Mouse (Mus musculus) intestine, embryonic 16.5 days (tissue): ENCODE measurements around the gene Cnbp. TPM values are rescaled to one million over a fixed set of nuclear protein-coding genes. Genes with fewer than 3 reads are reported as not detected.

ENCODE experiments used
- ATAC-seq: fragments of 200-750 bp; cut with Nextera tagmentation; 2 replicates; pipeline ENCODE4 v1.8.0; 2017; ENCODE audit warnings: moderate TSS enrichment, moderate library complexity
- H3K27ac ChIP-seq: fragments of 300-500 bp; sonication (generic); 2 replicates; pipeline ENCODE4 v1.5.1; 2014; ENCODE audit warnings: mild to moderate bottlenecking, low read length
- H3K27me3 ChIP-seq: fragments of 300-500 bp; sonication (generic); replicated peaks from 2 replicates; pipeline ENCODE4 v1.6.1; 2014; ENCODE audit warnings: low read length, control low read depth, mixed read lengths; ENCODE audit not compliant: control insufficient read depth, insufficient read depth
- H3K36me3 ChIP-seq: fragments of 300-500 bp; sonication (generic); 2 replicates; pipeline ENCODE4 v1.6.1; 2014; ENCODE audit warnings: low read length, control low read depth; ENCODE audit not compliant: control insufficient read depth, insufficient read depth
- H3K4me1 ChIP-seq: fragments of 300-500 bp; sonication (generic); 2 replicates; pipeline ENCODE4 v1.6.1; 2014; ENCODE audit warnings: low read length, control low read depth, mixed read lengths; ENCODE audit not compliant: control insufficient read depth, insufficient read depth
- H3K4me2 ChIP-seq: fragments of 300-500 bp; sonication (generic); 2 replicates; pipeline ENCODE4 v1.6.1; 2014; ENCODE audit warnings: low read depth, low read length, control low read depth
- H3K4me3 ChIP-seq: fragments of 300-500 bp; sonication (generic); 2 replicates; pipeline ENCODE4 v1.5.1; 2014; ENCODE audit warnings: mild to moderate bottlenecking, low read length
- H3K9ac ChIP-seq: fragments of 300-500 bp; sonication (generic); 2 replicates; pipeline ENCODE4 v1.6.1; 2014; ENCODE audit warnings: low read depth, low read length
- H3K9me3 ChIP-seq: fragments of 300-500 bp; sonication (generic); 2 replicates; pipeline ENCODE4 v1.6.1; 2016; ENCODE audit warnings: low read length, control low read depth; ENCODE audit not compliant: control insufficient read depth
- WGBS: fragments of 180-500 bp; shearing (Covaris S2); extraction: QIAGEN DNeasy Blood & Tissue Kit; methylation state at CpG from one replicate; pipeline ENCODE4 v1.1.7; 2014; 5-methylcytosine and 5-hydroxymethylcytosine counted together
- polyA plus RNA-seq: library from polyadenylated mRNA; unstranded; fragments of >200 nt; fragmentation: Nextera tagmentation; extraction: Ambion mirVana; gene quantifications from 2 replicates; pipeline ENCODE4 v1.2.1, GENCODE M21; 2015

Cnbp gene
- polyA plus RNA-seq, 1 experiment from 2014 or later, result 949 TPM

DNA sequence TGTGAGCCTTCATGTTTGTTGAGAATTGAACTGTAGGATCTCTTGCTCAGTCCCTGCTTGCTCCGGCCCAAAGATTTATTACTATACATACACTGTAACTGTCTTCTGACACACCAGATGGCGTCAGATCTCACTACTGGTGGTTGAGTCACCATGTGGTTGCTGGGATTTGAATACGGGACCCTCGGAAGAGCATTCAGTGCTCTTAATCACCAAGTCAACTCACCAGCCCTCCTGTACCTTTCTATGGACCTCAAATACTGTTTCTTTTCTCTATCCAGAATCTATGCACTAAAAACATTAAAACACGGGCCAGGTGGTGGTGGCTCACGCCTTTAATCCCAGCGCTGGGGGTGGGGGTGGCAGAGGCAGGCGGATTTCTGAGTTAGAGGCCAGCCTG is 9.3 kb downstream of the Cnbp start:
- Histone ChIP-seq H3K4me1 (0 out of 2 replicates have a peak, but pooled peaks cover 6% of the 10 kb centered on the region), H3K9ac (no peak overlapping the region), H3K27ac (no peak overlapping the region), H3K36me3 (peaks cover 24% of the 10 kb centered on the region), H3K27me3 (no peaks in the 10 kb centered on the region), H3K4me2 (no peak overlapping the region), H3K4me3 (no peak overlapping the region), H3K9me3 (no peaks in the 10 kb centered on the region)
- ATAC-seq, result no peak
- 76% methylated on average over 8 of the region's 8 CpGs for WGBS

DNA sequence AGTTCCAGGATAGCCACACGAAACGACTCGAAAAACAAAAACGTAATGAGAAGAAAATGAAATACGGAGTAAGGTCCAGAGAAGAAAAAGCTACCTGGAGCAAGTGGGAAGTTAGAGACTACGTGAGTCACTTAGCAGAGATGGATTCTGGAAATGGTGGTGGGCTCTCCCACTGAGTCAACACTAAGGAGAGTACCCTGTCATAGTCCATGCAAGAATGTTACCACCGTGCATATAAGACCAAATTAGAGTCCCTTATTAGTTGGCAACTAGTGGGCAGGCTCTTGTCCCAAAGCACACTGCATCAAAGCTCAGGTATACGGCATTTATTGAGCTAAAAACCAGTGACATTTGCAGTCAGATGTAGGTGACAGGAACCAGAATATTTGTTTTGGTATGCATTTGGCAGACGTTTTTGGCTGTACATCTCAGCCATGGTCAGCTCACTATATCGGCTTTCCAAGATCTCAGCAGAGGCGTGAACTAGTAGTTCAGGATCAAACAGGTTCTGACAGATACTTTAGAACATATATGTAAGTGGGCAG is 11.0 kb downstream of the Cnbp start:
- no peak for ATAC-seq
- WGBS, result 55% methylated on average over 11 of the region's 11 CpGs
- no peaks in the 10 kb centered on the region for H3K27me3 ChIP-seq
- no peak overlapping the region for H3K4me3 ChIP-seq
- 0 out of 2 replicates have a peak, but pooled peaks cover 6% of the 10 kb centered on the region for H3K4me1 ChIP-seq
- no peaks in the 10 kb centered on the region for H3K9me3 ChIP-seq
- H3K4me2 ChIP-seq, result peak overlapping the region; percentile 61
- H3K27ac ChIP-seq, result peak overlapping the region; percentile 95; the same call in 1 of the 2 replicates
- no peak overlapping the region for H3K9ac ChIP-seq
- peaks cover 19% of the 10 kb centered on the region for H3K36me3 ChIP-seq

DNA sequence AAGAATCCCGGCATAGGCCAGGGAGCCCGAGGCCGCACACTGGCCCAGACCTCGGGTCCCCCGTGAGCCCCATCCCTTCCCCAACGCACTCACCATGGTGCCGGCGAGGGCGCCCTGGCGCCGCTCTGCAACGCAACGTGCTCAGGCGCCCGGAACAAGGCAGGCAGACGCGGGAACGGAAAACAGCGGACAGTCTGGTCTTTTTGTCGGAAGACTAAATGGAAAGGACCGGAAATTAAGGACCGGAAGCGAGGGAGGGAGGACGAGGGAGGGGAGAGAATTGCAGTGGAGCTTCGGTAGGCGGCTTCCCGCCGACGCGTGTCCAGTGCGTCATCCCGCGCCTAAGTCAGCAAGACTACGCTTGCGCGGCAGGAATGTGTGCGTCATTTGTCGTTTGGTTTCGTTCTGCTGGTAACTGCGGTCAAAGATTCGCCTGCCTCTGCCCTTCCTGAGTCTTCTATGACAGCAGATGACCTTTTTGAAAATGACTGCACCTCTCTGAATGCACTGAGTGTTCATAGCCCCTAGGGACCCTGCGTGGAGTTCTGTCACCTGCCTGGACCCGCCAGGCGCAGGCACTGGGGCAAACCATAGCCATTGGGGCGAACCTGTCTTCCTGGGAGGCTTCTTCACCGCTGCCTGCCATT is 12.2 kb downstream of the Cnbp start, which contains the start of gene Isy1:
Gene Isy1, minus strand, starts transcription at position 248 of the 647 bp plus-strand sequence.
- Histone ChIP-seq H3K9ac (peak within 1 kb of the TSS; percentile 77), H3K4me1 (0 out of 2 replicates have a peak, but pooled peaks cover 6% of the 10 kb centered on the region), H3K9me3 (no peaks in the 10 kb centered on the region), H3K27ac (peak within 1 kb of the TSS; percentile 95), H3K27me3 (no peaks in the 10 kb centered on the region), H3K4me2 (peak within 1 kb of the TSS; percentile 72), H3K36me3 (peaks cover 13% of the 10 kb centered on the region), H3K4me3 (peak within 1 kb of the TSS; percentile 59)
- peak; percentile 98 for ATAC-seq
- under 1% methylated on average over 46 of the region's 46 CpGs for WGBS

DNA sequence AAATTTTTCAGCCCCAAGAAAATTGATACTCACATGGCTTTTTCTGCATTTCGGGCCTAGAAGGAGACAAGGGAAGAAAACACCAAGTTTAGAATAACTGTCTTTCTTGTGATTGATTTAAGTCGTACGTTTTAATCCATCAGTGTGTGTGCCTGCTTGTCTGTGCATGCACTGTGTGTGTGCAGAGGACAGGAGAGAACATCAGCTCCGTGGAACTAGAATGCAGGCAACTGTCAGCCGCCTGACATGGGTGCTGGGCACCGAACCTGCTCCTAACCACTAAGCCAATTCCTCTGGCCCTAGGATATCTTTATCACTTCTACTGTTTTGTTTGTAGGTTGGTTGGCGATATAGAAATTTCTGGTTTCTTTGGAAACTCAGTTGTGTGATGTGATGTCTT is 15.2 kb downstream of the Cnbp start, which contains the start of gene Gm45140:
Gene Gm45140, minus strand, starts transcription at position 101 of the 400 bp plus-strand sequence.
- Histone ChIP-seq H3K9ac (no peak within 1 kb of the TSS), H3K4me2 (no peak within 1 kb of the TSS), H3K4me1 (0 out of 2 replicates have a peak, but pooled peaks cover 6% of the 10 kb centered on the region), H3K27me3 (no peaks in the 10 kb centered on the region), H3K27ac (no peak within 1 kb of the TSS), H3K9me3 (no peaks in the 10 kb centered on the region), H3K36me3 (peaks cover 3% of the 10 kb centered on the region; the same call in 1 of the 2 replicates), H3K4me3 (no peak within 1 kb of the TSS)
- no peak for ATAC-seq
- WGBS, result 94% methylated on average over 7 of the region's 7 CpGs

DNA sequence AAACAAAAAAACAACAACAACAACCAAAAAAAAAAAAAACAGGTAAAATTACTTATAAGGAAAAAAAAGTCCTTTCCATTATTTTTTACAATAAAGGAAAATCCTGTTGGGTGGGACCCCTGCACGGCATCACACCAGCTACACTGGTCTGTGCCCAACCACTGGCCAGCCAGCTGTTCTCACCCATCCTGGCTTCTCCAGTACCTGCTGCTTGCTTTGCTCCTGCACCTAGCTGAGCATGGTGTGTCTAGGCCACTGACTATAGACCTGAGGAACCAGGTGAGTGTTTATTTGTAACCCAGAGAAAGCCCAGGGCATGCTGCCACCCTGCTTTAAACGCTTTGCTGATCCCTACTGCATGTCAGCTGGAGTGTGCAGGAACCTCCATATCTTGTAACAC is 30.5 kb downstream of the Cnbp start:
- 89% methylated on average over 2 of the region's 2 CpGs for WGBS
- no peak overlapping the region for H3K27ac ChIP-seq
- no peak overlapping the region for H3K9ac ChIP-seq
- no peaks in the 10 kb centered on the region for H3K9me3 ChIP-seq
- H3K36me3 ChIP-seq, result peaks cover 23% of the 10 kb centered on the region
- no peak overlapping the region for H3K4me2 ChIP-seq
- H3K27me3 ChIP-seq, result no peaks in the 10 kb centered on the region
- no peak overlapping the region for H3K4me3 ChIP-seq
- H3K4me1 ChIP-seq, result no peaks in the 10 kb centered on the region
- ATAC-seq, result no peak

DNA sequence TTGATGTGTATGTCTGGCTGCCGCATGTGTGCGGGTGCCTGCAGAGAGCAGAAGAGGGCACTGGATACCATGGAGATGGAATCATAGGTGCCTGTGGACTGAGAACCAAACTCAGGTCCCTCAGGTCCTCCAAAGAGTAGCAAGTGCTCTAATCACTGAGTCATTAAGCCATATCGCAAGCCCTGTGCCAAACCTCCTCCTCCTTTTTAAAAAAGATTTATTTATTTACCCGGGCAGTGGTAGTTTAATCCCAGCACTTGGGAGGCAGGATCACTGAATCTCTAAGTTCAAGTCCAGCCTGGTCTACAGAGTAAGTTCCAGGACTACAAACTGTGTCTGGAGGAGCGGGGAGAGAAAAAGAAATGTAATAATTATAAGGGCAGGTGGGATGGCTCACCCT is 36.4 kb downstream of the Cnbp start:
- Histone ChIP-seq H3K4me3 (no peak overlapping the region), H3K27me3 (no peaks in the 10 kb centered on the region), H3K4me1 (peaks cover 12% of the 10 kb centered on the region), H3K4me2 (no peak overlapping the region), H3K27ac (no peak overlapping the region), H3K9ac (no peak overlapping the region), H3K36me3 (peaks cover 12% of the 10 kb centered on the region; the same call in 1 of the 2 replicates), H3K9me3 (no peaks in the 10 kb centered on the region)
- ATAC-seq, result no peak
- WGBS, result 93% methylated on average over 5 of the region's 5 CpGs

DNA sequence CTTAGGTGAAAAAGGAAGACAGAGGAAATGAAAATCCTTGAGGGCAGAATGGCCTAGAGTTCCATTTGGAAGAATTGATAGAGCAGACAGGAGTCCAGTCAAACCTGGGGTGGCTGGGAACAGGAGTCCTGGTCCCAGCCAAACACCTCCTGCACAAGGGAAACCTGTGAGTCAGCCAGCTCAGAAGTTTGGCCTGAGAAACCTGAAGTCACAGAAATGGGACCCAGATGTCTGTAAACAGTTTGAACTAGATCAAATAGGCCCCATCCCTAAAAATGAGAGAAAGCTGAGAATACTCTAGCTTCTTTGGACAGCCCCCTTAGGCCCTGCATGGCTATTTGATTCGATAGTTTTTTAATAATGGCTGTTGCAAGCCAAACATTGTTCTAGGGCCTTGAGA is 38.2 kb downstream of the Cnbp start:
- 86% methylated on average over 1 of the region's 1 CpGs for WGBS
- no peak for ATAC-seq
- Histone ChIP-seq H3K4me1 (peaks cover 21% of the 10 kb centered on the region), H3K27ac (no peak overlapping the region; the same call in 1 of the 2 replicates), H3K9me3 (no peaks in the 10 kb centered on the region), H3K27me3 (no peaks in the 10 kb centered on the region), H3K36me3 (0 out of 2 replicates have a peak, but pooled peaks cover 4% of the 10 kb centered on the region), H3K9ac (peak overlapping the region; percentile 61; the same call in 1 of the 2 replicates), H3K4me2 (peak overlapping the region; percentile 85), H3K4me3 (peak overlapping the region; percentile 83; the same call in 1 of the 2 replicates)

DNA sequence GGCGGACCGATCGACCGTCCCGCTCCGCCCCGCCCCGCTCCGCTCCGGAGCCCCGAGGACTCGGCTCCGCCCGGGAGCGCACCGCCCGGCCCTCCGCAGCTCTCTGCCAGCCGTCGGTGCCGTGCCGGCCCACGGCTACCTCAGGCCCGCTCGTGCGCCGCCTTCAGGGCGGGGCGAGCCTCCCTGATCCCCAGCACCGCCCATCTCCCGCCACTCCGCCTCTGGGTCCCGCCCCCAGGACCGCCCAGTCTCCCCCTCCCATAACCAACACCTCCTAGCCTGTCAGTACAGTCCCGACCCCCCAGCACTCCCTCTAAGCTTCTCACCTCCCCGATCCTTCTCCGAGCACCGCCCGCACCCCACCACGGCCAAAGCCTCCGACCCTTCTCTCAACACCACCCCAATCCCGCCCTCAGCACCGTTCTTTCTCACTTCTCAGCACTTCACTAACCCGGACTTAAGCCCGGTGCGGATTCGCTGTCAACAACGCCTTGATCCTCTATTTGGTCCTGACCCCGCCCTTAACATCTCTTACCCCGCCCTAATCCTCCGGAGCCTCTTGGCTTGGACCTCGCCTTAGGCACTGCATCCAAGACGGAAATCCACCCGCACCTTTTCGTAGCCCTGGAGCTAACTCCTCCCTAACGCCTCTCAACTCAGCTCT is 39.1 kb downstream of the Cnbp start, which contains the start of gene Rab43:
Gene Rab43, minus strand, starts transcription at position 490 of the 664 bp plus-strand sequence.
- H3K4me1 ChIP-seq, result peaks cover 21% of the 10 kb centered on the region
- ATAC-seq, result peak; percentile 97
- 0% methylated on average over 45 of the region's 56 CpGs for WGBS
- 0 out of 2 replicates have a peak, but pooled peaks cover under 1% of the 10 kb centered on the region for H3K36me3 ChIP-seq
- H3K4me2 ChIP-seq, result peak within 1 kb of the TSS; percentile 85
- H3K9ac ChIP-seq, result peak within 1 kb of the TSS; percentile 88
- H3K27ac ChIP-seq, result peak within 1 kb of the TSS; percentile 89
- H3K27me3 ChIP-seq, result no peaks in the 10 kb centered on the region
- H3K4me3 ChIP-seq, result peak within 1 kb of the TSS; percentile 83
- H3K9me3 ChIP-seq, result no peaks in the 10 kb centered on the region
